Comparison of ENCODE assay signal across 18 mouse cellular contexts in the genomic region with DNA sequence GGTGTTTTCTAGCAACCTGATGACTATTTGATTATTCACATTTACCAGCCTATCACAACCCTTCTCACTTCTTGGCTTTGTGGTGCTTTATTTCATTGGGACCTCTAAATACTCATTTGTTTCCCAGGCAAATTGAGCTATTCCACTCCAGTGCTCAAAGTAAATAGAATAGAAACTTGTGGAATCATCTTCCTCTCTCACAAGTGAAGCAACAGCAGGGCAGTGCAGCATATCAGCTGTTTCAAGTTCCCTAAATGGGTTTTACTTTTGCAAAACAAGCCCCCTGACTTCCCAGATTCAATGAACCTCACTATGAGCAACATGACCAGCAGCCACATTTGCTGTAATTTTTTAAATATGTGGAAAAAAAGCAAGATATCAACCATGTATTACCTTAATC.
DNase-seq lines count a peak whose midpoint lies in the region; ATAC-seq and TF ChIP-seq lines count a peak whose summit lies in the region.
"Had no signal": no experiment of that assay in that cellular context is flagged by ENCODE, and none has a peak within 500 bp of the region (broad histone marks: within the 10 kb centered on the region; RNA-seq: fewer than 3 reads in every experiment).

No protein-coding gene starts in this region.

- no peak overlapping the region for H3K4me2 ChIP-seq in lung, postnatal 0 days (replicated peaks; ENCODE audit: low read depth, low read length)
- H3K4me2 ChIP-seq in forebrain, embryonic 14.5 days (ENCODE audit: low read length): no peak overlapping the region
- H3K4me2 ChIP-seq: embryonic facial prominence, embryonic 13.5 days; limb, embryonic 13.5 days; neural tube, embryonic 13.5 days had no signal

- DNase-seq in heart, adult 9 months (ENCODE audit: low spot score in 2 of 2): peak; percentile 6 to 37
- DNase-seq in heart, postnatal 36 days: no peak
- peak; percentile 18 to 19 for DNase-seq in spleen, adult 18-20 months
- no peak for DNase-seq in spleen, postnatal 4 days (ENCODE audit: low spot score in 2 of 2)
- DNase-seq in lung, postnatal 0 days (ENCODE audit: low spot score): peak; percentile 15
- peak; percentile 23 for DNase-seq in skeletal muscle tissue, adult 2 months (ENCODE audit: low read depth, low spot score)
- no peak for DNase-seq in left cerebral cortex, postnatal 10 days (ENCODE audit: extremely low spot score in 1 of 2, low spot score in 2 of 2)
- DNase-seq in forebrain, embryonic 14.5 days (ENCODE audit: low spot score): no peak
- DNase-seq: cerebellum, adult 11-12 months; heart, postnatal 14 days; kidney, adult 2 months; kidney, postnatal 36 days; thymus, adult 18-20 months had no signal

- H3K4me1 ChIP-seq in lung, postnatal 0 days (ENCODE audit: insufficient read depth, low read depth, low read length): no peaks in the 10 kb centered on the region
- no peaks in the 10 kb centered on the region for H3K4me1 ChIP-seq in forebrain, embryonic 14.5 days (ENCODE audit: control insufficient read depth, insufficient read depth, low read length)
- H3K4me1 ChIP-seq: embryonic facial prominence, embryonic 13.5 days; forebrain, embryonic 10.5 days; limb, embryonic 13.5 days; neural tube, embryonic 13.5 days had no signal

- no peak overlapping the region for H3K9ac ChIP-seq in lung, postnatal 0 days (replicated peaks; ENCODE audit: low read depth)
- H3K9ac ChIP-seq in forebrain, embryonic 14.5 days (ENCODE audit: low read length): no peak overlapping the region
- H3K9ac ChIP-seq: embryonic facial prominence, embryonic 13.5 days; limb, embryonic 13.5 days; neural tube, embryonic 13.5 days had no signal

- H3K27ac ChIP-seq in lung, postnatal 0 days (ENCODE audit: low read length): no peak overlapping the region
- no peak overlapping the region for H3K27ac ChIP-seq in forebrain, embryonic 14.5 days (ENCODE audit: low read depth, low read length)
- H3K27ac ChIP-seq: embryonic facial prominence, embryonic 13.5 days; forebrain, embryonic 10.5 days; heart, adult 2 months; limb, embryonic 13.5 days; neural tube, embryonic 13.5 days had no signal

- H3K9me3 ChIP-seq in lung, postnatal 0 days (ENCODE audit: low read length): no peaks in the 10 kb centered on the region
- H3K9me3 ChIP-seq in forebrain, embryonic 14.5 days (replicated peaks; ENCODE audit: control insufficient read depth, low read length): no peaks in the 10 kb centered on the region
- H3K9me3 ChIP-seq: embryonic facial prominence, embryonic 13.5 days; forebrain, embryonic 10.5 days; limb, embryonic 13.5 days; neural tube, embryonic 13.5 days had no signal

- intact Hi-C loops in heart, postnatal 36 days (cut with DNase I): no loop called here
- intact Hi-C loops in left cerebral cortex, postnatal 10 days (cut with DNase I): no loop called here

- no peaks in the 10 kb centered on the region for H3K27me3 ChIP-seq in lung, postnatal 0 days (replicated peaks; ENCODE audit: insufficient read depth, low read length)
- H3K27me3 ChIP-seq in forebrain, embryonic 14.5 days (replicated peaks; ENCODE audit: control insufficient read depth, insufficient read depth, low read length): no peaks in the 10 kb centered on the region
- H3K27me3 ChIP-seq: embryonic facial prominence, embryonic 13.5 days; limb, embryonic 13.5 days; neural tube, embryonic 13.5 days had no signal

- H3K36me3 ChIP-seq in lung, postnatal 0 days (ENCODE audit: insufficient read depth, low read length): no peaks in the 10 kb centered on the region
- H3K36me3 ChIP-seq in forebrain, embryonic 14.5 days (ENCODE audit: control insufficient read depth, insufficient read depth, low read length): no peaks in the 10 kb centered on the region
- H3K36me3 ChIP-seq: embryonic facial prominence, embryonic 13.5 days; forebrain, embryonic 10.5 days; limb, embryonic 13.5 days; neural tube, embryonic 13.5 days had no signal

- H3K4me3 ChIP-seq in lung, postnatal 0 days (ENCODE audit: low read depth, low read length): no peak overlapping the region
- no peak overlapping the region for H3K4me3 ChIP-seq in forebrain, embryonic 14.5 days (ENCODE audit: low read depth, low read length)
- H3K4me3 ChIP-seq: embryonic facial prominence, embryonic 13.5 days; forebrain, embryonic 10.5 days; heart, adult 2 months; limb, embryonic 13.5 days; neural tube, embryonic 13.5 days had no signal

- TF ChIP-seq CTCF in lung, postnatal 0 days (IDR thresholded peaks at IDR 0.05): no peak

- no peak for ATAC-seq in lung, postnatal 0 days
- ATAC-seq in forebrain, embryonic 14.5 days: no peak

- TF ChIP-seq EP300 in lung, postnatal 0 days (IDR thresholded peaks at IDR 0.05): no peak

Comparison
In these comparisons a context has a peak if more than half of its experiments do, and no peak if none do; other contexts are left out.
1. DNase-seq: peak in heart, adult 9 months (2 of 2), spleen, adult 18-20 months (2 of 2), lung, postnatal 0 days (single experiment) and skeletal muscle tissue, adult 2 months (single experiment); none in heart, postnatal 36 days (0 of 2), spleen, postnatal 4 days (0 of 2), left cerebral cortex, postnatal 10 days (0 of 2) and forebrain, embryonic 14.5 days (single experiment).